Mouse (Mus musculus) bone marrow, adult 2 months (tissue): ENCODE results near the gene Serpine1.

Experiments
- CTCF ChIP-seq: fragments of 200-500 bp; IDR thresholded peaks from 2 replicates; pipeline ENCODE4 v1.5.1; 2011; ENCODE audit warnings: low read length, control low read depth; ENCODE audit not compliant: control insufficient read depth, insufficient read depth
- POLR2A ChIP-seq: fragments of 200-500 bp; IDR thresholded peaks from 2 replicates; pipeline ENCODE4 v1.6.1; 2011; ENCODE audit warnings: low read depth, mild to moderate bottlenecking, control low read depth, low read length, borderline replicate concordance; ENCODE audit not compliant: control insufficient read depth

DNA sequence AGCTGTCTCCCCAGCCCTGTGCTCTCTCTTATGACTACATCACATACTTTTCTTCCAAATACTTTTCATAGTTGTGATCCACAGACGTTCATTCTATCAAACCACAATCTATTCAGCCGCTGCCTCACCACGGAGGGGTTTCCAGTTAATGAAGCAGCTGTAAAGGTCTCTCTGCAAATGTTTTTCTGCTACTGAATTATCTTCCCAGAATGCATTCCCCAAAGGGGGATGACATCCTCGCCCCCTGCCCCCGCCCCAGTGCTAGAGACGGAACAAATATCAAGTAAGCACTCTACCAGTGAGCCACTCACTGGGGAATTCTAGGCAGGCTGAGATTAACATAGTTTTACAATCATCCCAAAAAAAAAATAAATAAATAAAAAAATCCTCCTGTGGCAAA, 36.0 kb upstream of the Serpine1 start:
- TF ChIP-seq CTCF, result no peak
- TF ChIP-seq POLR2A, result no peak
